ENCODE assay signal across 8 mouse cellular contexts in the genomic region with DNA sequence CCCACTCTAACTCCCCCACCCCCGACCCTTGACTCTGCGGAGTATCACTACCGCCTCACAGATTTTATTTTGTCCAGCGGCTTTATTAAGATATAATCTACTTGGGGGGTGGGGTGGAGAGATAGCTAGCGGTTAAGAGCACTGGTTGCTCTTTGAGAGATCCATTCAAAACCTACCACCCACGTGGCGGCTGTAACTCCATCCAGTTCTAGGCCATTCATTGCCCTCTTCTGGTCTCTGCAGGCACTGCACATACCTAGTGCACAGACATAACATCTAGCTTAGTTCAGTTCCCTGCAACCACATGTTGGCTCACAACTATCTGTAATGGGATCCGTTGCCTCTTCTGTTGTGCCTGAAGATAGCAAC. TPM values are rescaled to one million over a fixed set of nuclear protein-coding genes. Genes with fewer than 3 reads are reported as not detected.
DNase-seq lines count a peak whose midpoint lies in the region; ATAC-seq lines count a peak whose summit lies in the region.

No protein-coding gene starts in this region.

- WGBS in hindbrain, embryonic 13.5 days = 8% methylated on average over 8 of the region's 8 CpGs

- H3K36me3 ChIP-seq in hindbrain, embryonic 13.5 days = peaks cover 22% of the 10 kb centered on the region

- H3K4me1 ChIP-seq in hindbrain, embryonic 13.5 days (replicated peaks) = peaks cover 8% of the 10 kb centered on the region; the same call in 1 of the 2 replicates

- peaks cover 18% of the 10 kb centered on the region for H3K27me3 ChIP-seq in hindbrain, embryonic 13.5 days

- no peak overlapping the region for H3K9ac ChIP-seq in hindbrain, embryonic 13.5 days

- H3K4me3 ChIP-seq in hindbrain, embryonic 13.5 days = no peak overlapping the region

- peak; percentile 66 for DNase-seq in right cerebral cortex, adult 18-20 months
- no peak for DNase-seq in right cerebral cortex, postnatal 25 days
- DNase-seq in cerebellum, adult 8-10 months = peak; percentile 49
- peak; percentile 76 for DNase-seq in forelimb bud, embryonic 11.5 days (ENCODE audit: low read depth, low spot score)
- DNase-seq in layer of hippocampus, postnatal 10 days (ENCODE audit: low spot score in 2 of 2) = peak; percentile 71 to 75
- peak; percentile 65 for DNase-seq in right cerebral cortex, postnatal 4 days

- no peak overlapping the region for H3K27ac ChIP-seq in hindbrain, embryonic 13.5 days

- ATAC-seq in hindbrain, embryonic 13.5 days (ENCODE audit: low FRiP score) = peak; percentile 72
- ATAC-seq in megakaryocyte, adult 5-6 weeks (ENCODE audit: poor library complexity, severe bottlenecking) = peak; percentile 64

- H3K9me3 ChIP-seq in hindbrain, embryonic 13.5 days = no peaks in the 10 kb centered on the region

- peak overlapping the region; percentile 29; the same call in 1 of the 2 replicates for H3K4me2 ChIP-seq in hindbrain, embryonic 13.5 days

RNA-seq across cellular contexts. Expression of gene Numbl, which starts 27.4 kb away (rescaled TPM):
- 48.4 and 49.6 TPM in 2 replicates for polyA plus RNA-seq in hindbrain, embryonic 13.5 days (2015; fragmentation: Nextera tagmentation; extraction: Ambion mirVana)
- 100 to 1,000 TPM; 126 to 127 TPM for total RNA-seq in layer of hippocampus, postnatal 10 days (2021)
- total RNA-seq in megakaryocyte, adult 5-6 weeks (2015) = 2.8 and 4.3 TPM in 2 replicates
- 2.5 and 2.6 TPM in 2 replicates for total RNA-seq in megakaryocyte, adult 5-6 weeks (2017)

RNA-seq across cellular contexts. Expression of gene Ltbp4, which starts 51.8 kb away (rescaled TPM):
- polyA plus RNA-seq in hindbrain, embryonic 13.5 days (2015; fragmentation: Nextera tagmentation; extraction: Ambion mirVana) = 5.4 and 6.0 TPM in 2 replicates
- total RNA-seq in layer of hippocampus, postnatal 10 days (2021) = 10 to 100 TPM; 49.9 to 59.2 TPM
- total RNA-seq in megakaryocyte, adult 5-6 weeks (2015) = not detected in 2 replicates
- not detected in 2 replicates for total RNA-seq in megakaryocyte, adult 5-6 weeks (2017)

RNA-seq across cellular contexts. Expression of gene Coq8b, which starts 52.9 kb away (rescaled TPM):
- polyA plus RNA-seq in hindbrain, embryonic 13.5 days (2015; fragmentation: Nextera tagmentation; extraction: Ambion mirVana) = 23.8 and 24.9 TPM in 2 replicates
- total RNA-seq in layer of hippocampus, postnatal 10 days (2021) = 10 to 100 TPM; 26.9 to 29.5 TPM
- total RNA-seq in megakaryocyte, adult 5-6 weeks (2015) = 12.0 and 16.8 TPM in 2 replicates
- total RNA-seq in megakaryocyte, adult 5-6 weeks (2017) = 7.5 and 15.2 TPM in 2 replicates

RNA-seq across cellular contexts. Expression of gene Itpkc, which starts 57.2 kb away (rescaled TPM):
- polyA plus RNA-seq in hindbrain, embryonic 13.5 days (2015; fragmentation: Nextera tagmentation; extraction: Ambion mirVana) = 6.1 and 6.5 TPM in 2 replicates
- 10 to 100 TPM in 1 of 2 experiments, 1 to 10 TPM in 1; 9.5 to 10.8 TPM for total RNA-seq in layer of hippocampus, postnatal 10 days (2021)
- total RNA-seq in megakaryocyte, adult 5-6 weeks (2015) = 1.6 and 2.7 TPM in 2 replicates
- total RNA-seq in megakaryocyte, adult 5-6 weeks (2017) = 1.6 and 4.7 TPM in 2 replicates

Comparison
In these comparisons a context has a peak if more than half of its experiments do, and no peak if none do; other contexts are left out.
1. RNA of gene Numbl, which starts 27.4 kb away (total RNA-seq): 126 to 127 TPM in layer of hippocampus, postnatal 10 days; 2.5 to 4.3 TPM in megakaryocyte, adult 5-6 weeks; every median in the first group is over 10 times any median in the second.
2. RNA of gene Ltbp4, which starts 51.8 kb away (total RNA-seq): 49.9 to 59.2 TPM in layer of hippocampus, postnatal 10 days; not detected in megakaryocyte, adult 5-6 weeks; every median in the first group is over 10 times any median in the second.